Mouse (Mus musculus) megakaryocyte, embryonic 14.5 days (primary cell): ENCODE data around the gene Maml3.

Source experiments
- FLI1 ChIP-seq: IDR thresholded peaks from 2 replicates; pipeline ENCODE4 v1.6.1; 2012; ENCODE audit warnings: low read length, inconsistent platforms, mixed read lengths
- GATA1 ChIP-seq: IDR thresholded peaks from 3 replicates; pipeline ENCODE4 v1.6.1; 2012; ENCODE audit warnings: mixed read lengths, low read length, inconsistent platforms, borderline replicate concordance

- no peak for TF ChIP-seq GATA1
- no peak for TF ChIP-seq FLI1
Measured at GRCm38 (mm10) chr3:52007602-52008252, 97.1 kb downstream of the Maml3 start.
